Mouse (Mus musculus) hindbrain, embryonic 14.5 days (tissue): Measurements from ENCODE around the gene Gxylt2. TPM values are rescaled to one million over a fixed set of nuclear protein-coding genes. Genes with fewer than 3 reads are reported as not detected.

Experiments used
- ATAC-seq: fragments of 200-750 bp; cut with Nextera tagmentation; 2 replicates; pipeline ENCODE4 v1.8.0; 2017; ENCODE audit warnings: moderate number of reproducible peaks, mild to moderate bottlenecking, moderate TSS enrichment, moderate library complexity; ENCODE audit not compliant: low FRiP score
- DNase-seq: peaks from one replicate; pipeline ENCODE4 v3.0.0-alpha.2; 2015; ENCODE audit warnings: low spot score
- H3K27ac ChIP-seq: fragments of 300-500 bp; sonication (generic); 2 replicates; pipeline ENCODE4 v1.5.1; 2014; ENCODE audit warnings: mild to moderate bottlenecking, moderate library complexity
- H3K27me3 ChIP-seq: fragments of 300-500 bp; sonication (generic); 2 replicates; pipeline ENCODE4 v1.6.1; 2014; ENCODE audit warnings: mild to moderate bottlenecking, low read length, mixed read lengths; ENCODE audit not compliant: control insufficient read depth, insufficient read depth
- H3K36me3 ChIP-seq: fragments of 300-500 bp; sonication (generic); replicated peaks from 2 replicates; pipeline ENCODE4 v1.6.1; 2014; ENCODE audit not compliant: control insufficient read depth, insufficient read depth
- H3K4me1 ChIP-seq: fragments of 300-500 bp; sonication (generic); replicated peaks from 2 replicates; pipeline ENCODE4 v1.6.1; 2014; ENCODE audit warnings: antibody characterized with exemption, low read length, mixed read lengths; ENCODE audit not compliant: control insufficient read depth, insufficient read depth
- H3K4me2 ChIP-seq: fragments of 300-500 bp; sonication (generic); replicated peaks from 2 replicates; pipeline ENCODE4 v1.6.1; 2014; ENCODE audit warnings: mild to moderate bottlenecking, moderate library complexity
- H3K4me3 ChIP-seq: fragments of 300-500 bp; sonication (generic); replicated peaks from 2 replicates; pipeline ENCODE4 v1.5.1; 2014; ENCODE audit warnings: mild to moderate bottlenecking, low read length
- H3K9ac ChIP-seq: fragments of 300-500 bp; sonication (generic); 2 replicates; pipeline ENCODE4 v1.6.1; 2014
- H3K9me3 ChIP-seq: fragments of 300-500 bp; sonication (generic); 2 replicates; pipeline ENCODE4 v1.6.1; 2016; ENCODE audit warnings: low read length; ENCODE audit not compliant: control insufficient read depth
- WGBS: fragments of 180-500 bp; shearing (Covaris S2); extraction: QIAGEN DNeasy Blood & Tissue Kit; methylation state at CpG from one replicate; pipeline ENCODE4 v1.1.7; 2014; 5-methylcytosine and 5-hydroxymethylcytosine counted together
- polyA plus RNA-seq: library from polyadenylated mRNA; unstranded; fragments of >200 nt; fragmentation: Nextera tagmentation; extraction: Ambion mirVana; gene quantifications from 2 replicates; pipeline ENCODE4 v1.2.1, GENCODE M21; 2014

Gxylt2 gene
- polyA plus RNA-seq, 1 experiment from 2014 or later = 2.3 TPM

GRCm38 (mm10) chr6:100824381-100824965, 119.9 kb downstream of the Gxylt2 start:
- H3K4me2 ChIP-seq = no peak overlapping the region
- no peak overlapping the region for H3K27ac ChIP-seq
- H3K27me3 ChIP-seq = no peaks in the 10 kb centered on the region
- H3K36me3 ChIP-seq = no peaks in the 10 kb centered on the region
- ATAC-seq = no peak
- H3K9ac ChIP-seq = no peak overlapping the region
- no peaks in the 10 kb centered on the region for H3K4me1 ChIP-seq
- no peak overlapping the region for H3K4me3 ChIP-seq
- no peaks in the 10 kb centered on the region for H3K9me3 ChIP-seq
- WGBS = 70% methylated on average over 7 of the region's 7 CpGs
- no peak for DNase-seq

- H3K4me1 ChIP-seq = no peaks in the 10 kb centered on the region
- DNase-seq (no peak), ATAC-seq (no peak)
- H3K9ac ChIP-seq = no peak overlapping the region
- H3K9me3 ChIP-seq = no peaks in the 10 kb centered on the region
- H3K4me3 ChIP-seq = no peak overlapping the region
- H3K36me3 ChIP-seq = no peaks in the 10 kb centered on the region
- no peaks in the 10 kb centered on the region for H3K27me3 ChIP-seq
- H3K4me2 ChIP-seq = no peak overlapping the region
- no peak overlapping the region for H3K27ac ChIP-seq
- WGBS = 88% methylated on average over 6 of the region's 6 CpGs
Measured at GRCm38 (mm10) chr6:100826046-100826445, 121.5 kb downstream of the Gxylt2 start.

GRCm38 (mm10) chr6:100828565-100828964, 124.0 kb downstream of the Gxylt2 start:
- H3K4me1 ChIP-seq = no peaks in the 10 kb centered on the region
- no peak overlapping the region for H3K4me2 ChIP-seq
- H3K4me3 ChIP-seq = no peak overlapping the region
- DNase-seq (no peak), ATAC-seq (no peak)
- H3K36me3 ChIP-seq = no peaks in the 10 kb centered on the region
- no peak overlapping the region for H3K9ac ChIP-seq
- H3K27me3 ChIP-seq = no peaks in the 10 kb centered on the region
- H3K9me3 ChIP-seq = no peaks in the 10 kb centered on the region
- H3K27ac ChIP-seq = no peak overlapping the region
- 96% methylated on average over 7 of the region's 7 CpGs for WGBS

GRCm38 (mm10) chr6:100829770-100830169, 125.2 kb downstream of the Gxylt2 start:
- Histone ChIP-seq H3K9ac (no peak overlapping the region), H3K9me3 (no peaks in the 10 kb centered on the region), H3K36me3 (no peaks in the 10 kb centered on the region), H3K4me3 (no peak overlapping the region), H3K27ac (no peak overlapping the region), H3K4me2 (no peak overlapping the region), H3K4me1 (peaks cover 6% of the 10 kb centered on the region), H3K27me3 (no peaks in the 10 kb centered on the region)
- ATAC-seq (no peak), DNase-seq (no peak)
- whole genome bisulfite sequencing = 81% methylated on average over 5 of the region's 5 CpGs

GRCm38 (mm10) chr6:100831188-100831587, 126.7 kb downstream of the Gxylt2 start:
- no peaks in the 10 kb centered on the region for H3K27me3 ChIP-seq
- peaks cover 11% of the 10 kb centered on the region for H3K36me3 ChIP-seq
- no peak for DNase-seq
- no peak overlapping the region for H3K9ac ChIP-seq
- no peak overlapping the region for H3K4me2 ChIP-seq
- H3K4me1 ChIP-seq = peaks cover 18% of the 10 kb centered on the region
- 94% methylated on average over 3 of the region's 3 CpGs for WGBS
- H3K9me3 ChIP-seq = no peaks in the 10 kb centered on the region
- ATAC-seq = no peak
- H3K4me3 ChIP-seq = no peak overlapping the region
- no peak overlapping the region for H3K27ac ChIP-seq

GRCm38 (mm10) chr6:100831751-100832150, 127.2 kb downstream of the Gxylt2 start:
- Histone ChIP-seq H3K4me2 (no peak overlapping the region), H3K9me3 (no peaks in the 10 kb centered on the region), H3K4me1 (peaks cover 21% of the 10 kb centered on the region), H3K27ac (no peak overlapping the region), H3K4me3 (no peak overlapping the region), H3K27me3 (no peaks in the 10 kb centered on the region), H3K36me3 (peaks cover 16% of the 10 kb centered on the region), H3K9ac (no peak overlapping the region)
- DNase-seq (no peak), ATAC-seq (no peak)
- 92% methylated on average over 6 of the region's 6 CpGs for WGBS

- Histone ChIP-seq H3K27ac (peak within 1 kb of the TSS; percentile 91), H3K4me3 (peak within 1 kb of the TSS; percentile 87), H3K27me3 (no peaks in the 10 kb centered on the region), H3K36me3 (peaks cover 32% of the 10 kb centered on the region), H3K4me1 (peaks cover 35% of the 10 kb centered on the region), H3K4me2 (peak within 1 kb of the TSS; percentile 63), H3K9ac (peak within 1 kb of the TSS; percentile 82), H3K9me3 (no peaks in the 10 kb centered on the region)
- under 1% methylated on average over 36 of the region's 50 CpGs for WGBS
- peak; percentile 96 for DNase-seq
- peak; percentile 93 for ATAC-seq
Measured at GRCm38 (mm10) chr6:100833355-100833754, 128.8 kb downstream of the Gxylt2 start, which contains the start of gene Ppp4r2. Ppp4r2 (plus strand) TSS chr6:100833622.

GRCm38 (mm10) chr6:100833811-100834481, 129.4 kb downstream of the Gxylt2 start:
- under 1% methylated on average over 57 of the region's 72 CpGs for WGBS
- ATAC-seq (peak; percentile 91), DNase-seq (peak; percentile 38)
- peak overlapping the region; percentile 91 for H3K27ac ChIP-seq
- H3K4me3 ChIP-seq = peak overlapping the region; percentile 87
- no peaks in the 10 kb centered on the region for H3K9me3 ChIP-seq
- peak overlapping the region; percentile 63 for H3K4me2 ChIP-seq
- peak overlapping the region; percentile 82 for H3K9ac ChIP-seq
- H3K27me3 ChIP-seq = no peaks in the 10 kb centered on the region
- H3K36me3 ChIP-seq = peaks cover 37% of the 10 kb centered on the region
- peaks cover 37% of the 10 kb centered on the region for H3K4me1 ChIP-seq

- ATAC-seq = no peak
- Histone ChIP-seq H3K9ac (peak overlapping the region; percentile 82), H3K27me3 (no peaks in the 10 kb centered on the region), H3K9me3 (no peaks in the 10 kb centered on the region), H3K36me3 (peaks cover 42% of the 10 kb centered on the region), H3K4me1 (peaks cover 37% of the 10 kb centered on the region), H3K4me2 (peak overlapping the region; percentile 63), H3K4me3 (peak overlapping the region; percentile 87), H3K27ac (peak overlapping the region; percentile 91)
- no peak for DNase-seq
- WGBS = 38% methylated on average over 9 of the region's 9 CpGs
Measured at GRCm38 (mm10) chr6:100834489-100835160, 130.1 kb downstream of the Gxylt2 start.
